Mouse (Mus musculus) thymus, postnatal 10 days (tissue): Measurements from ENCODE around the gene Lhx1.

Experiments
- DNase-seq, 2 experiments: peaks; one replicate each; pipeline ENCODE4 v3.0.0; 2021; ENCODE audit warnings: low spot score in 2 of 2

The Lhx1 gene

DNA sequence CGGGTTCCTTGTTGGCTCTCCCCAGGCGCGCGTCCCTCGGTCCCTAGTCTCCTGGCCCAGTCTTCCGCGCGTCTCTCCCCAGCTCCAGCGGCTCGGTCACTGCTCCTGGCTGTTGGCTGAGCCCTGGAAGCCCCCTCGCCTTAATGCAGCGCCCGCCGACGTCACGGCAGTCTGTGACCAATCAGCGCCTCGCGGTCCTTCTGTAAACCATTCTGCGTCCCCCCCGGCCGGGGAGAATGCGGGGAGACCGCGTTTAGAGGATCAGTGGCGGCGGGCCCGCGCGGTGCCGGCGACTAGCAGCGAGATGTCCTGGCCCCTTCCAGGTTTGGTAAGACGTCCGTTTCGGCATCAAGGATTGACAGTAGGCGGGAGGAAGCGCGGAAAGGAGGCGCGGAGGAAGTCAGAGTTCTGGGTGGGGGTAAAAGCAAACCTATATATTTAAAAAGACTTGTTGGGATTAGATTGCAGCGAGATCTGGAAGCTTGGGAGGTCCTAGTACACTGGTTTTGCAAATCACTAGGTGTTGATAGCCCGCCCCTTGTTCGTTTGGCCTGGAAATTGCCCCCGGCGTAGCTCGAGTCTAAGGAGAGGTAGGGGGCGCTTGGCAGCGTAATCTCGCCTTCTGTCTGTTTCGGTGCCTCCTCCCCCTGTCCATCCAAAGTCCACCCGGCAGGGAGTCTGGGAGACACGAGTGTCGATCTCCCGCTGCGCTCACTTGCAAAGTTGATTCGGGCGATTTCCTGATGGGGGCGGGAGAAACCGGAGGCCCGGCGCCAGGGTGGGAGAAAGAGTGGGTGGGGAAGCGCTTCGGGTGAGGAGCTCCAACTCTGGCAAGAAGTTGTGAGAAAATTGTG is at the start of gene Lhx1:
Lhx1 (minus strand) TSS at position 115 of the 854 bp plus-strand sequence.
- no peak for DNase-seq

GRCm38 (mm10) chr11:84574834-84575233 is 49.5 kb upstream of the Lhx1 start:
- no peak for DNase-seq

DNA sequence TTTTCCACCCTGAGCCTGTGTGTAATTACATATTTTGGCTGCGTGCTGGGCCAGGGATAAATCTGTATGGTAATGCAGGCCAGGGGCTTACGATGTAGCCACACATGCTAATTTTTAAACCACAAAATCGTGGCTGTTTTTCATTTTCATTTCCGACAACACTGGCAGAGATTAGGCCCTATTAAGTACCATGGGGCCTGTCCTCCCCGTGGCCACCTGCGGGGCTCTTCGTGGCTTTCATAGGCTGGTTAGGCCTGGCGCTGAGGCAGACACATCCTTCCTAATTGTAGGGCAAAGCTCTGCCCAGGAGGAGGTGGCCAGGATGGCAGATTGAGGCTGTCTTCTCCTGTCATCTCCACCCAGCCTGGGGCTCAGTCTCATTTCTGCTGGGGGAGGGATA is 48.3 kb upstream of the Lhx1 start:
- no peak for DNase-seq

- no peak for DNase-seq
Observed at GRCm38 (mm10) chr11:84570812-84571211, 45.5 kb upstream of the Lhx1 start.

- DNase-seq: no peak
Observed at GRCm38 (mm10) chr11:84570392-84570791, 45.1 kb upstream of the Lhx1 start.

DNA sequence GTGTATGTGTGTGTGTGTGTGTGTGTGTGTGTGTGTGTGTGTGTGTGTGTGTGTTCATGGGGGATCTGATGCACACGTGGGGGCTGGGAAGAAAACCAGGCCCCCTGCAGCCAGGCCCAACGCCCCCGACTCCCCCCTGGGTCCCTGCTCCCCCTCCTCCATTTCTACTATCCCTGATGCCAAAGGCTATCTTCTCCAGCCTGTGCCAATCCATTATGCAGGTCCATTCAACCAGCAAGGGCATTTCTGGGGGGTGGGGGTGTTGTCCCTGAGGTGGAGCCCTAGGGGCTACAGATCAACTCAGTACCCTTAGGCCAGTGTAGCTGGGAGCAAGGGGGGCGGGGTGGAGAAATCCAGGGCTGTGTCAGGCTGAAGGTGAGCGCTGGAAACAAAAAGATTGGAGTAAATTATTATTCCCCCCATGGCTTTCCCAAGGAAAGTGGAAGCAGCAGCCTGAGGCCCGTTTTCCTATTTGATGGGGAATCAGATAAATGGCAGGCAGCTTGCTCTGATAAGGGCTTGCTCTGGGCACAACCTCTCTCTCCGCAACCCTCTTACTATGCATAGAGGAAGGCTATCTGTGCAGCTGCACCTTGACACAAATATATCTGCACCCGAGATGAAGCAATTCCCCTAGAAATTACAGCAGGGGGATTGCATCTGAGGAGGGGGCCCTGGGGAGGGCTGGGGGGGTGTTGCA is 43.9 kb upstream of the Lhx1 start:
- DNase-seq: no peak

GRCm38 (mm10) chr11:84568482-84568881 is 43.1 kb upstream of the Lhx1 start:
- no peak for DNase-seq

GRCm38 (mm10) chr11:84566691-84567090 is 41.4 kb upstream of the Lhx1 start:
- DNase-seq: no peak

DNA sequence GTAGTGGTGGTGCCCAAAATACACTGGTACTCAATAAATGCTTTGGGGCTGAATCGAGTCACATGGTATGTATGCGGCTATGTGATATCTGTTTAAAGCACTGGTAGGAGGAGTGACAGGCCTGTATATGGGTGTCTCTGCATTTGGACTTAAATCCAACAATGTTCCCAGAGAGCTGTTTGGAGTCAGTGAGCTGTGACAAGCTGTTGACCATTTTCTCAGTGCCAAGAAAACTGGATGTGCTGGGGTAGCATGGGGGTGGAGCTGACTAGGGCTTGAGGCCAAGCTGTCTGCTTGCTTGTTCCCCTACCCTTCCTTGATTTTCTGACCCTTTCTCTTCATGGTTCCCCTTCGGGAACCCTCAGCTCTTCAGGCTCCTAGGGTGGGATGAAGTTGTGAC is 39.9 kb upstream of the Lhx1 start:
- no peak for DNase-seq

- no peak for DNase-seq
Observed at GRCm38 (mm10) chr11:84563360-84563759, 38.0 kb upstream of the Lhx1 start.

GRCm38 (mm10) chr11:84562758-84563347 is 37.5 kb upstream of the Lhx1 start:
- no peak for DNase-seq

DNA sequence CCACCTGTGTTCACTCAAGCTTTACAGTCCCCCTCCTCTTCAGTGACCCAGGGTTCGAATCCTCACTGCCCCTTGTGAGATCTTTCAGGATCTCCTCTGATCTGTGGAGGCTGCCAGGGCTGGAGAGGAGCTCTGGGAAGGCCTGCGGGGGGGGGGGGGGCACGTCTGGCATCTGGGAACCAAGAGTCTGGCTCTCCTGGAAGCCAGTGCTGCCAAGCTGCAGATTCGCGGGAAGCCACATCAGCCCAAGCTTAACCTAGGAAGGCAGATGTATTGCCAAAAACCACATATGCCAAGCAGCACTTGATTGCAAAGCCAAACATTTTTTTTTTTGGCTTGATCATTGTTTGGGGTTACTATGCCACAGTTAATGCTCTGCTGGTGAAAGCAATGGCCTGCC is 36.2 kb upstream of the Lhx1 start:
- DNase-seq: no peak

- DNase-seq: no peak
Observed at GRCm38 (mm10) chr11:84553821-84554450, 28.6 kb upstream of the Lhx1 start.

DNA sequence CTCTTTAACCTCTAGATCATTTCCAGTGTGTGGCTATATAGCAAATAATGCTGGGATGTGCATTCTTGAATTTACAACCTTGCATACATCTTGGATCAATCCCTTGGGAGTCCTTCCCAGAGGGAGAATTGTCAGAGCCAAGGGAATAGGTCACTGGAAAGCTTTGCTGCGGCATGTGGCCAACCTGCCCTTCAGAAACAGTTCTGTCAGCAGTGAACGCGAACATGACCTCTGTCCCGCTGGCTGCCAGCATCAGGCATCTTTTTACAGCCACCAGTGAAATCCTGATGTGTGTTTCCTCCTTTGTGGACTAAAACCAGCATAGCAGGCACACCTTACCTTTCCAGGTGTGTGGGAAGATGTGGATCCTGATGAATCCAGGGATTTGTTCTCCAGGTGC is 26.0 kb upstream of the Lhx1 start:
- DNase-seq: no peak

- DNase-seq: no peak
Observed at GRCm38 (mm10) chr11:84549258-84549791, 24.0 kb upstream of the Lhx1 start.

GRCm38 (mm10) chr11:84548293-84548692 is 23.0 kb upstream of the Lhx1 start:
- DNase-seq: no peak

DNA sequence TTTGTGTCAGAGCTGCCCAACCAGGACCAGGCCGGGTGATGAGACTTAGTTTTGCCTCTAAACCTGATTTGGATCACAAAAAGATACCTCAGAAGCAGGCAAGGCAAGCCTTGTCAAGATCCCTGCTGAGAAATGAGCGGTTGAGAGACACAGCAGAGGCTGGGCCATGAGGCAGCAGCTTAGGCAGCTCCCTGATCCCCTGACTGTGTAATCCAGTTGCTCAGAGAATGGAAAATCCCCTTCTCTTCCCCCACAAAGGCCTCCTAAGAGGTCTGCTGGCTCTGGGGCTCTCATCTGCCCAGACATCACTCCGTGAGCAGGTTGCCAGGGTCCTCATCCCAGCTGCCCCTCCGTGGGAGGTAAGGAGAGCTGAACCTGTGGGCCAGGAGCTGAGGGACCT is 14.6 kb upstream of the Lhx1 start:
- DNase-seq: no peak

GRCm38 (mm10) chr11:84529797-84530703 is 4.7 kb upstream of the Lhx1 start:
- no peak for DNase-seq

DNA sequence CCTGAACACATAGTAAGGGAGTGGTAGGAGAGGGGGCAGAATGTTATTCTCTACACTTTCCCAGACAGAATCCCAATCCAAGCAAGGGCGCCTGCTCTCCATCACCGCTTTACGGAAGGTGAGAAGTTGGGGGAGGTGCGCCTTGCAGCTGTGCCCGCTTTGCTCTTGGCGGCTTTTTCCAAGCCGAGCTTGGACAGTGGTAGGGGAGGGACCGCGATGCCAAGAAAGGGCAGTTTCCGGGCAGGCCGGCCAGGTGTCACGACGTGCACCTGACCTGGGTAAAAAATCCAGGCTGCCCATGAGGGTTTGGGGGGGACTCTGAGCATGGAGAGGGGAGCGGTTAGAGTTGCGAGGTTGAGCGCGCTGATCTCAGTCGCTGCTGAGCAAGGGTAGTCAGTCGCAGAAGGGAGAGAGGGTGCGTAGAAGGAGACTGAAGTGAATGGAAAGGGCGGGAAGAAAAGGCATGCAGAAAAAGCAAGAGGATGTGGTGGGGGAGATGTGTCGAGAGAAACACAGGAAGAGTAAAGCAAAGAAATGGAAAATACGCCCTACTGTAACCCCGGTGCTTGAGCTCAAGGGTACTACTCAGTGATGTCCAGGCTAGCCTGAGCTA is 3.9 kb upstream of the Lhx1 start:
- DNase-seq: no peak
